Mouse (Mus musculus) myocyte (in vitro differentiated cells): ENCODE measurements around the gene Dlgap1. TPM values are rescaled to one million over a fixed set of nuclear protein-coding genes. Genes with fewer than 3 reads are reported as not detected.

Experiments
- H3K27me3 ChIP-seq: one replicate; pipeline ENCODE4 v1.6.1; 2011; ENCODE audit not compliant: control insufficient read depth, insufficient read depth, insufficient read length
- H3K36me3 ChIP-seq: one replicate; pipeline ENCODE4 v1.6.1; 2011; ENCODE audit not compliant: control insufficient read depth, insufficient read depth
- H3K4me2 ChIP-seq: one replicate; pipeline ENCODE4 v1.6.1; 2011; ENCODE audit warnings: low read depth, control low read depth
- H3K4me3 ChIP-seq: one replicate; pipeline ENCODE4 v1.5.1; 2011; ENCODE audit warnings: mild to moderate bottlenecking, control low read depth, moderate library complexity
- H3K79me2 ChIP-seq: one replicate; pipeline ENCODE4 v1.6.1; 2011; ENCODE audit not compliant: control insufficient read depth, insufficient read depth
- H3ac ChIP-seq: one replicate; pipeline ENCODE4 v1.6.1; 2011; ENCODE audit not compliant: control insufficient read depth, insufficient read length
- CEBPB ChIP-seq: IDR thresholded peaks from 2 replicates; pipeline ENCODE4 v1.6.1; 2011; ENCODE audit warnings: mild to moderate bottlenecking, moderate library complexity; ENCODE audit not compliant: poor library complexity, insufficient read depth, severe bottlenecking
- E2F4 ChIP-seq: IDR thresholded peaks from one replicate; pipeline ENCODE4 v1.6.1; 2011; ENCODE audit warnings: mild to moderate bottlenecking, control low read depth, moderate library complexity; ENCODE audit not compliant: insufficient read depth
- MAX ChIP-seq: IDR thresholded peaks from one replicate; pipeline ENCODE4 v1.6.1; 2011; ENCODE audit warnings: low read depth, mild to moderate bottlenecking, control low read depth
- MYOD1 ChIP-seq, 3 experiments: IDR thresholded peaks; one replicate each; pipeline ENCODE4 v1.6.1; 2011; ENCODE audit warnings: control low read depth in 2 of 3, low read depth in 2 of 3, mild to moderate bottlenecking in 2 of 3, moderate library complexity in 1 of 3; ENCODE audit not compliant: insufficient read length in 2 of 3, control insufficient read depth in 1 of 3
- MYOG ChIP-seq, 3 experiments: IDR thresholded peaks; one replicate each; pipeline ENCODE4 v1.6.1; 2011; ENCODE audit warnings: control low read depth in 2 of 3, low read depth in 2 of 3, mild to moderate bottlenecking in 2 of 3; ENCODE audit not compliant: insufficient read length in 2 of 3, control insufficient read depth in 1 of 3, insufficient read depth in 1 of 3
- POLR2A ChIP-seq: IDR thresholded peaks from one replicate; pipeline ENCODE4 v1.6.1; 2011; ENCODE audit warnings: low read depth, mild to moderate bottlenecking, control low read depth, moderate library complexity; ENCODE audit not compliant: insufficient read length
- POLR2AphosphoS2 ChIP-seq: IDR thresholded peaks from one replicate; pipeline ENCODE4 v1.6.1; 2011; ENCODE audit warnings: low read depth, control low read depth; ENCODE audit not compliant: insufficient read length
- REST ChIP-seq: IDR thresholded peaks from one replicate; pipeline ENCODE4 v1.6.1; 2011; ENCODE audit warnings: mild to moderate bottlenecking, control low read depth, moderate library complexity; ENCODE audit not compliant: insufficient read depth, insufficient read length
- SRF ChIP-seq: IDR thresholded peaks from one replicate; pipeline ENCODE4 v1.6.1; 2011; ENCODE audit warnings: low read depth; ENCODE audit not compliant: control insufficient read depth, insufficient read length
- TCF12 ChIP-seq: IDR thresholded peaks from one replicate; pipeline ENCODE4 v1.6.1; 2011; ENCODE audit warnings: mild to moderate bottlenecking, control low read depth; ENCODE audit not compliant: poor library complexity, insufficient read depth, severe bottlenecking
- TCF3 ChIP-seq: IDR thresholded peaks from one replicate; pipeline ENCODE4 v1.6.1; 2011; ENCODE audit warnings: low read depth, control low read depth; ENCODE audit not compliant: insufficient read length
- USF1 ChIP-seq: IDR thresholded peaks from one replicate; pipeline ENCODE4 v1.6.1; 2011; ENCODE audit warnings: low read depth, mild to moderate bottlenecking, control low read depth, moderate library complexity
- polyA plus RNA-seq: library from polyadenylated mRNA; unstranded; fragments of >200 nt; fragmentation: generic; extraction: Trizol; gene quantifications from one replicate; pipeline ENCODE4 v1.2.1, GENCODE M21; 2012; ENCODE audit warnings: missing spikeins

Dlgap1 gene
- polyA plus RNA-seq, 1 experiment, result 0.31 TPM

- H3K27me3 ChIP-seq, result no peaks in the 10 kb centered on the region
- no peak overlapping the region for H3K4me3 ChIP-seq
- no peak for TF ChIP-seq SRF
- TF ChIP-seq MYOD1 (IDR thresholded peaks at IDR 0.05; ENCODE audit: control insufficient read depth in 1 of 3, insufficient read length in 2 of 3, low read depth in 2 of 3), result no peak
- no peak for TF ChIP-seq E2F4
- TF ChIP-seq MYOG (IDR thresholded peaks at IDR 0.05; ENCODE audit: control insufficient read depth in 1 of 3, insufficient read depth in 1 of 3, insufficient read length in 2 of 3, low read depth in 2 of 3), result no peak
- H3K79me2 ChIP-seq, result no peaks in the 10 kb centered on the region
- H3K4me2 ChIP-seq, result no peak overlapping the region
- no peaks in the 10 kb centered on the region for H3K36me3 ChIP-seq
- no peak overlapping the region for H3ac ChIP-seq
Measured at GRCm38 (mm10) chr17:70248250-70248649, 279.4 kb downstream of the Dlgap1 start.

GRCm38 (mm10) chr17:70252476-70252875 is 283.6 kb downstream of the Dlgap1 start:
- H3K4me2 ChIP-seq, result no peak overlapping the region
- TF ChIP-seq MYOG (IDR thresholded peaks at IDR 0.05; ENCODE audit: control insufficient read depth in 1 of 3, insufficient read depth in 1 of 3, insufficient read length in 2 of 3, low read depth in 2 of 3) (no peak), E2F4 (no peak), TCF12 (no peak)

GRCm38 (mm10) chr17:70256371-70256770 is 287.5 kb downstream of the Dlgap1 start:
- H3K27me3 ChIP-seq, result no peaks in the 10 kb centered on the region
- H3K4me3 ChIP-seq, result no peak overlapping the region
- no peaks in the 10 kb centered on the region for H3K36me3 ChIP-seq
- H3ac ChIP-seq, result no peak overlapping the region
- TF ChIP-seq MYOD1 (IDR thresholded peaks at IDR 0.05; ENCODE audit: control insufficient read depth in 1 of 3, insufficient read length in 2 of 3, low read depth in 2 of 3), result no peak
- no peak for TF ChIP-seq CEBPB
- TF ChIP-seq E2F4, result no peak
- no peak for TF ChIP-seq MYOG (IDR thresholded peaks at IDR 0.05; ENCODE audit: control insufficient read depth in 1 of 3, insufficient read depth in 1 of 3, insufficient read length in 2 of 3, low read depth in 2 of 3)
- no peak for TF ChIP-seq POLR2AphosphoS2
- TF ChIP-seq TCF3, result no peak
- no peak for TF ChIP-seq SRF
- TF ChIP-seq TCF12, result no peak
- TF ChIP-seq REST, result no peak
- TF ChIP-seq MAX, result no peak
- no peak for TF ChIP-seq USF1
- no peak for TF ChIP-seq POLR2A
- no peaks in the 10 kb centered on the region for H3K79me2 ChIP-seq
- no peak overlapping the region for H3K4me2 ChIP-seq

More at GRCm38 (mm10) chr17:70252476-70252875, 283.6 kb downstream of the Dlgap1 start:
- Histone ChIP-seq H3K4me3 (no peak overlapping the region), H3ac (no peak overlapping the region), H3K79me2 (no peaks in the 10 kb centered on the region), H3K27me3 (no peaks in the 10 kb centered on the region), H3K36me3 (no peaks in the 10 kb centered on the region)

GRCm38 (mm10) chr17:70263156-70263555 is 294.3 kb downstream of the Dlgap1 start:
- TF ChIP-seq TCF12 (no peak), SRF (no peak), USF1 (no peak), CEBPB (no peak), REST (no peak), E2F4 (no peak)
- H3K4me2 ChIP-seq, result no peak overlapping the region
- H3K79me2 ChIP-seq, result no peaks in the 10 kb centered on the region
- H3K36me3 ChIP-seq, result no peaks in the 10 kb centered on the region
- H3ac ChIP-seq, result no peak overlapping the region
- H3K4me3 ChIP-seq, result no peak overlapping the region
- H3K27me3 ChIP-seq, result no peaks in the 10 kb centered on the region

- H3K4me3 ChIP-seq, result no peak overlapping the region
- no peaks in the 10 kb centered on the region for H3K27me3 ChIP-seq
- no peak overlapping the region for H3ac ChIP-seq
- H3K79me2 ChIP-seq, result no peaks in the 10 kb centered on the region
- TF ChIP-seq CEBPB (no peak), REST (no peak), TCF12 (no peak), E2F4 (no peak), USF1 (no peak), POLR2A (no peak), POLR2AphosphoS2 (no peak)
- H3K36me3 ChIP-seq, result no peaks in the 10 kb centered on the region
- no peak overlapping the region for H3K4me2 ChIP-seq
Measured at GRCm38 (mm10) chr17:70272125-70272524, 303.3 kb downstream of the Dlgap1 start.

GRCm38 (mm10) chr17:70287708-70288107 is 318.8 kb downstream of the Dlgap1 start:
- TF ChIP-seq REST (no peak), TCF12 (no peak), E2F4 (no peak), MYOG (IDR thresholded peaks at IDR 0.05; ENCODE audit: control insufficient read depth in 1 of 3, insufficient read depth in 1 of 3, insufficient read length in 2 of 3, low read depth in 2 of 3) (no peak), CEBPB (no peak), MYOD1 (IDR thresholded peaks at IDR 0.05; ENCODE audit: control insufficient read depth in 1 of 3, insufficient read length in 2 of 3, low read depth in 2 of 3) (no peak), TCF3 (no peak), MAX (no peak), POLR2A (no peak), POLR2AphosphoS2 (no peak), SRF (no peak), USF1 (no peak)
- Histone ChIP-seq H3K4me3 (no peak overlapping the region), H3K36me3 (no peaks in the 10 kb centered on the region)

More at GRCm38 (mm10) chr17:70287708-70288107, 318.8 kb downstream of the Dlgap1 start:
- H3K79me2 ChIP-seq, result no peaks in the 10 kb centered on the region
- no peak overlapping the region for H3ac ChIP-seq
- no peak overlapping the region for H3K4me2 ChIP-seq
- H3K27me3 ChIP-seq, result no peaks in the 10 kb centered on the region
